Mouse (Mus musculus) spleen, adult 2 months (tissue): ENCODE measurements around the gene Nosip. TPM values are rescaled to one million over a fixed set of nuclear protein-coding genes. Genes with fewer than 3 reads are reported as not detected.

Experiments
- DNase-seq, 2 experiments: peaks; one replicate each; pipeline versions ENCODE4 v3.0.0 to v3.0.0-alpha.2; 2012 to 2021; ENCODE audit warnings: low spot score in 2 of 2, low read depth in 1 of 2
- H3K27ac ChIP-seq: fragments of 200-500 bp; 2 replicates; pipeline ENCODE4 v1.5.1; 2012; ENCODE audit warnings: low read length, inconsistent platforms; ENCODE audit not compliant: insufficient read depth
- H3K27me3 ChIP-seq: fragments of 200-500 bp; 2 replicates; pipeline ENCODE4 v1.6.1; 2012; ENCODE audit warnings: mild to moderate bottlenecking, moderate library complexity, low read length, inconsistent platforms; ENCODE audit not compliant: control insufficient read depth, insufficient read depth
- H3K36me3 ChIP-seq: fragments of 200-500 bp; 2 replicates; pipeline ENCODE4 v1.6.1; 2012; ENCODE audit warnings: mild to moderate bottlenecking, low read length, inconsistent platforms; ENCODE audit not compliant: control insufficient read depth, insufficient read depth
- H3K4me1 ChIP-seq: fragments of 200-500 bp; 2 replicates; pipeline ENCODE4 v1.6.1; 2011; ENCODE audit warnings: inconsistent platforms; ENCODE audit not compliant: control insufficient read depth, insufficient read depth, insufficient read length
- H3K4me3 ChIP-seq: fragments of 200-500 bp; 2 replicates; pipeline ENCODE4 v1.5.1; 2011; ENCODE audit warnings: mild to moderate bottlenecking, inconsistent platforms; ENCODE audit not compliant: insufficient read depth, insufficient read length; ENCODE audit errors: extremely low read depth
- CTCF ChIP-seq: fragments of 200-500 bp; IDR thresholded peaks from 2 replicates; pipeline ENCODE4 v1.5.1; 2011; ENCODE audit warnings: mild to moderate bottlenecking, inconsistent platforms; ENCODE audit not compliant: insufficient read depth, insufficient read length, insufficient replicate concordance; ENCODE audit errors: extremely low read depth
- POLR2A ChIP-seq: fragments of 200-500 bp; IDR thresholded peaks from 2 replicates; pipeline ENCODE4 v1.6.1; 2011; ENCODE audit warnings: low read depth, low read length, inconsistent platforms
- WGBS: fragments of 180-500 bp; shearing (Covaris S2); methylation state at CpG from one replicate; pipeline ENCODE4 v1.1.7; 2018; 5-methylcytosine and 5-hydroxymethylcytosine counted together
- polyA plus RNA-seq: library from polyadenylated mRNA; depleted of rRNA; stranded (reverse); fragments of >200 nt; gene quantifications from 2 replicates; pipeline ENCODE4 v1.2.3, GENCODE M21; 2012

Nosip gene
- polyA plus RNA-seq, 1 experiment: 67.9 TPM

DNA sequence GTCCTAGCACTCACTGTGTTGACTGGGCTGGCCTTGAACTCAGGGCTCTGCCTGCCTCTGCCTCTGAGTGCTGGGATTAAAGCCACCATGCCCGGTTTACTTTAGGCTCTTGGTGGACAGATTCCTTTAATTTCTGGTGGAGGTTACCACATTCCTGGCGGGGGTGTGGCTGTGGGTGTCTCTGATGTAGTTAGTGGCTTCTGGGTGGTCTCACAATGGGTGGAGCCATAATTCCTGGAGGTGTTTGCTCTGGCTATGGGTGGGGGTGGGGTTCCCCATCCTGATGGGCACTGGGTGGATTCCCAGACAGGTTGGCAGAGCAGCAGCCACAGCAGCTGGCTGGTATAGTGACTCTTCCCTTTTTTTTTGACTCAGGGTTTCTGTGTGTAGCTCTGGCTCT is 49.7 kb downstream of the Nosip start:
- H3K4me3 ChIP-seq: no peak overlapping the region
- no peak for DNase-seq
- 72% methylated on average over 2 of the region's 2 CpGs for WGBS
- H3K27ac ChIP-seq: no peak overlapping the region
- 0 out of 2 replicates have a peak, but pooled peaks cover 2% of the 10 kb centered on the region for H3K36me3 ChIP-seq
- no peak for TF ChIP-seq POLR2A
- no peak for TF ChIP-seq CTCF
- no peaks in the 10 kb centered on the region for H3K27me3 ChIP-seq
- H3K4me1 ChIP-seq: peaks cover 2% of the 10 kb centered on the region; the same call in 1 of the 2 replicates

- Histone ChIP-seq H3K27ac (no peak overlapping the region), H3K4me3 (no peak overlapping the region), H3K36me3 (0 out of 2 replicates have a peak, but pooled peaks cover 2% of the 10 kb centered on the region), H3K4me1 (peaks cover 2% of the 10 kb centered on the region; the same call in 1 of the 2 replicates), H3K27me3 (no peaks in the 10 kb centered on the region)
- TF ChIP-seq CTCF (no peak), POLR2A (no peak)
- DNase-seq: no peak
- WGBS: 85% methylated on average over 3 of the region's 3 CpGs
Observed at GRCm38 (mm10) chr7:45112529-45112928, 50.3 kb downstream of the Nosip start.

- Histone ChIP-seq H3K27me3 (no peaks in the 10 kb centered on the region), H3K4me3 (no peak overlapping the region), H3K4me1 (peaks cover 7% of the 10 kb centered on the region; the same call in 1 of the 2 replicates), H3K27ac (no peak overlapping the region), H3K36me3 (0 out of 2 replicates have a peak, but pooled peaks cover 2% of the 10 kb centered on the region)
- WGBS: 77% methylated on average over 2 of the region's 2 CpGs
- no peak for TF ChIP-seq POLR2A
- TF ChIP-seq CTCF: no peak
- no peak for DNase-seq
Observed at GRCm38 (mm10) chr7:45113476-45113875, 51.2 kb downstream of the Nosip start.

- peak overlapping the region; percentile 69 for H3K27ac ChIP-seq
- H3K4me1 ChIP-seq: peaks cover 28% of the 10 kb centered on the region; the same call in 1 of the 2 replicates
- peak overlapping the region; percentile 8; the same call in 1 of the 2 replicates for H3K4me3 ChIP-seq
- TF ChIP-seq CTCF (no peak), POLR2A (no peak)
- WGBS: 32% methylated on average over 8 of the region's 8 CpGs
- H3K27me3 ChIP-seq: no peaks in the 10 kb centered on the region
- DNase-seq: peak in 1 of 2 experiments; percentile 53
- peaks cover 9% of the 10 kb centered on the region for H3K36me3 ChIP-seq
Observed at GRCm38 (mm10) chr7:45117566-45117965, 55.3 kb downstream of the Nosip start.

DNA sequence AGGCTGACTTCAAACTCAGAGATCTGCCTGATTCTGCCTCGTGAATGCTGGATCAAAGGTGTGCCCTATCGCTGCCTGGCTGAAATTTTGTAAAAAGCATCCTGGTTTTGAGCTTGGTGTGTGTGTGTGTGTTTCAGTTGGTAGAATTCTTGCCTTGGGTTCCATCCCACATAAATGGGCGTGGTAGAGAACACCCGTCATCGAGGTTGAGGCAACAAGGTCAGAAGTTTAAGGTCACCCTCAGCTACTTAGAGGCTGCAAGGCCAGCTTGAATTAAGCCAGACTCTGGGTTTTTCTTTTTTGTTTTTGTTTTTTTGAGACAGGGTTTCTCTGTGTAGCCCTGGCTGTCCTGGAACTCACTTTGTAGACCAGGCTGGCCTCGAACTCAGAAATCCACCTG is 56.1 kb downstream of the Nosip start:
- H3K36me3 ChIP-seq: peaks cover 15% of the 10 kb centered on the region
- H3K4me3 ChIP-seq: no peak overlapping the region
- no peaks in the 10 kb centered on the region for H3K27me3 ChIP-seq
- peaks cover 28% of the 10 kb centered on the region; the same call in 1 of the 2 replicates for H3K4me1 ChIP-seq
- WGBS: 78% methylated on average over 6 of the region's 6 CpGs
- peak overlapping the region; percentile 69 for H3K27ac ChIP-seq
- no peak for DNase-seq
- no peak for TF ChIP-seq POLR2A
- TF ChIP-seq CTCF: no peak

- Histone ChIP-seq H3K36me3 (peaks cover 16% of the 10 kb centered on the region), H3K27me3 (no peaks in the 10 kb centered on the region), H3K27ac (peak overlapping the region; percentile 96), H3K4me1 (peaks cover 26% of the 10 kb centered on the region; the same call in 1 of the 2 replicates), H3K4me3 (peak overlapping the region; percentile 45)
- no peak for TF ChIP-seq CTCF
- TF ChIP-seq POLR2A: peak; percentile 3; the same call in 1 of the 2 replicates
- 66% methylated on average over 5 of the region's 5 CpGs for WGBS
- no peak for DNase-seq
Observed at GRCm38 (mm10) chr7:45119780-45120709, 57.8 kb downstream of the Nosip start.

DNA sequence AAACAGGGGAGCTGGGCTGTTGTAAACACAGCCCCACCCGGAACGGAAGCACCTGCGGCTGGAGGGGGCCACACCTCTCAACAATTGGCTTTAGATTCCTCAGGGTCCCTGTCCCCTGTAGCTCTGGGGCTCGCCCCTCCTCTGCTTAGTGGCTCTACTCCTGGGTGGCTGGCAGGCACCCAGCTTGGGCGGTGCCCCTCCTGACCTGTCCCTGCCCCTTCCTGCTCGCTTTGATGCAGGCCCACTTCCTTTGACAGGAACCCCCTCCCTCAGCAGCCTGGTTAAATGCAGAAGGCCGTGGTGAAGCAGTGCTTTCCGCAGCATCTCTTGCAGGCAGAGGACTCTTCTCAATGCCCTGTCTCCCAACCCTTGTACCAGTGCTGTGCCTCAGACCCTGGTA is 59.2 kb downstream of the Nosip start:
- peak; percentile 71 to 91 for DNase-seq
- WGBS: 7% methylated on average over 8 of the region's 8 CpGs
- TF ChIP-seq CTCF: no peak
- TF ChIP-seq POLR2A: peak; percentile 99
- Histone ChIP-seq H3K4me3 (peak overlapping the region; percentile 57), H3K4me1 (peaks cover 28% of the 10 kb centered on the region; the same call in 1 of the 2 replicates), H3K27ac (peak overlapping the region; percentile 96), H3K27me3 (no peaks in the 10 kb centered on the region), H3K36me3 (peaks cover 26% of the 10 kb centered on the region)
